Mouse (Mus musculus) heart, embryonic 11.5 days (tissue): ENCODE measurements around the gene Usp49. TPM values are rescaled to one million over a fixed set of nuclear protein-coding genes. Genes with fewer than 3 reads are reported as not detected.
A peak's percentile ranks its signal among the peaks of the same experiment; 100 is the strongest.
"Not testable (repeated sequence)": the region's sequence is repeated elsewhere in the genome, so short reads cannot be mapped to it uniquely, and the experiment has no call there.

Source experiments
- ATAC-seq: fragments of 200-750 bp; cut with Nextera tagmentation; replicated peaks from 2 replicates; pipeline ENCODE4 v1.8.0; 2017; ENCODE audit warnings: moderate library complexity; ENCODE audit not compliant: insufficient number of reproducible peaks, low FRiP score, low TSS enrichment
- H3K27ac ChIP-seq: fragments of 300-500 bp; sonication (generic); 2 replicates; pipeline ENCODE4 v1.5.1; 2014; ENCODE audit warnings: mild to moderate bottlenecking, low read depth, low read length
- H3K27me3 ChIP-seq: fragments of 300-500 bp; sonication (generic); 2 replicates; pipeline ENCODE4 v1.6.1; 2014; ENCODE audit warnings: mild to moderate bottlenecking, low read length, mixed read lengths; ENCODE audit not compliant: control insufficient read depth, insufficient read depth
- H3K36me3 ChIP-seq: fragments of 300-500 bp; sonication (generic); 2 replicates; pipeline ENCODE4 v1.6.1; 2014; ENCODE audit warnings: mild to moderate bottlenecking, low read length, moderate library complexity, mixed read lengths; ENCODE audit not compliant: control insufficient read depth, insufficient read depth
- H3K4me1 ChIP-seq: fragments of 300-500 bp; sonication (generic); 2 replicates; pipeline ENCODE4 v1.6.1; 2014; ENCODE audit warnings: low read length; ENCODE audit not compliant: control insufficient read depth, insufficient read depth
- H3K4me2 ChIP-seq: fragments of 300-500 bp; sonication (generic); 2 replicates; pipeline ENCODE4 v1.6.1; 2014; ENCODE audit warnings: mild to moderate bottlenecking, moderate library complexity
- H3K4me3 ChIP-seq: fragments of 300-500 bp; sonication (generic); 2 replicates; pipeline ENCODE4 v1.5.1; 2014; ENCODE audit warnings: low read depth, low read length
- H3K9ac ChIP-seq: fragments of 300-500 bp; sonication (generic); 2 replicates; pipeline ENCODE4 v1.6.1; 2014; ENCODE audit warnings: mild to moderate bottlenecking, low read depth, low read length, moderate library complexity
- H3K9me3 ChIP-seq: fragments of 300-500 bp; sonication (generic); replicated peaks from 2 replicates; pipeline ENCODE4 v1.6.1; 2016; ENCODE audit warnings: low read length; ENCODE audit not compliant: control insufficient read depth
- WGBS: fragments of 180-500 bp; shearing (Covaris S2); extraction: QIAGEN DNeasy Blood & Tissue Kit; methylation state at CpG from one replicate; pipeline ENCODE4 v1.1.7; 2014; ENCODE audit not compliant: insufficient replicate concordance; 5-methylcytosine and 5-hydroxymethylcytosine counted together
- polyA plus RNA-seq: library from polyadenylated mRNA; unstranded; fragments of >200 nt; fragmentation: Nextera tagmentation; extraction: Ambion mirVana; gene quantifications from 2 replicates; pipeline ENCODE4 v1.2.1, GENCODE M21; 2014

Usp49 gene
- polyA plus RNA-seq, 1 experiment from 2014 or later: 3.7 TPM

DNA sequence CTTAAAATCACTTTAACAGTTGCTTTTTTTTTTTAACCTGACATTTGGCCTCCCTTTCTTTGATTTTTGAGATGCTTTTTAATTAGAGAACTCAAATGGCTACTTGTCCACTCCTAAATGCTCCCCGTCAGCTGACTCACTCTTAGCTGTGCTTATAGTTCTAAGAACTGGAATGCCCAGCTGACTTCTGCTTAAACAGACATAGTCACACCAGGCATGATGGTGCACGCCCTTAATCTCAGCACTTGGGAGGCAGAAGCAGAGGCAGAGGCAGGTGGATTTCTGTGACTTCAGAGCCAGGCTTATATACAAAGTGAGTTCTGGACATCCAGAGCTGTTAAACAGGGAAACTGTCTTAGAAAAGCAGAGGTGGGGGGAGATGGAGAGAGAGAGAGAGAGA is 21.5 kb downstream of the Usp49 start:
- Histone ChIP-seq H3K36me3 (no peaks in the 10 kb centered on the region), H3K27me3 (no peaks in the 10 kb centered on the region), H3K9me3 (no peaks in the 10 kb centered on the region), H3K9ac (no peak overlapping the region), H3K4me2 (no peak overlapping the region), H3K4me3 (no peak overlapping the region), H3K4me1 (no peaks in the 10 kb centered on the region), H3K27ac (no peak overlapping the region)
- no peak for ATAC-seq
- 81% methylated on average over 2 of the region's 2 CpGs for WGBS

DNA sequence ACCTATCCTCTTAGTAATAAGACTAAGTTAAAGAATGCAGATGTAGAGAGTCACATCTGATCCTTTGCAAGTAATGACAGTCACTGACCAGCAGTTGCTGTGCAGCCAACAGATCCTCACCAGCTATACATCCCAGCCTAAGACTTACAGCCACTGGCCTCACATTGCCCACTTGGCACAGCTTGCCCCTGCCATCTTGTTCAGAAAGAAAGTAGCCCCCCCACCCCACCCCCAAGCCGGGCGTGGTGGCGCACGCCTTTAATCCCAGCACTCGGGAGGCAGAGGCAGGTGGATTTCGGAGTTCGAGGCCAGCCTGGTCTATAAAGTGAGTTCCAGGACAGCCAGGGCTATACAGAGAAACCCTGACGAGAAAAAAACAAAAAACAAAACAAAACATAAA is 23.9 kb downstream of the Usp49 start:
- WGBS: 92% methylated on average over 8 of the region's 8 CpGs
- ATAC-seq, H3K9ac ChIP-seq, H3K27ac ChIP-seq, H3K27me3 ChIP-seq, H3K36me3 ChIP-seq, H3K9me3 ChIP-seq, H3K4me2 ChIP-seq, H3K4me1 ChIP-seq, H3K4me3 ChIP-seq: not testable (repeated sequence)

DNA sequence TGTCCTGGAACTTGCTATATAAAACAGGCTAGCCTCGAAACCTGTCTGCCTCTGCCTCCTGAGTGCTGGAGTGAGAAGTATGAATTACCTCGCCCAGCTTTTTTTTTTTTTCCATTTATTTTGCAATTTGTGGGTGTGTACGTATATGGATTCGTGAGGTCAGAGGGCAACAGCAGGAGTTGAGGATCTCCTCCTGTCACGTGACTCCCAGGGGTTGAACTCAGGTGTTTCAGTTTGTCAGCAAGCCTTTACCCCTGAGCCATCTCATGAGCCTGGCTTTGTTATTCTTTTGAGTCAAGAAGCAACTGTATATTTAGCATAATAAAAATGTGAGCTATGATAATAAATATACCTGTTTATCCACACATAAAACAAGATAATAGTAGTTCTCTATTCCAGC is 25.2 kb downstream of the Usp49 start:
- H3K27me3 ChIP-seq: no peaks in the 10 kb centered on the region
- H3K9me3 ChIP-seq: no peaks in the 10 kb centered on the region
- ATAC-seq: no peak
- no peak overlapping the region for H3K9ac ChIP-seq
- H3K36me3 ChIP-seq: no peaks in the 10 kb centered on the region
- H3K4me3 ChIP-seq: no peak overlapping the region
- no peaks in the 10 kb centered on the region for H3K4me1 ChIP-seq
- H3K27ac ChIP-seq: no peak overlapping the region
- H3K4me2 ChIP-seq: no peak overlapping the region
- WGBS: 81% methylated on average over 5 of the region's 5 CpGs

DNA sequence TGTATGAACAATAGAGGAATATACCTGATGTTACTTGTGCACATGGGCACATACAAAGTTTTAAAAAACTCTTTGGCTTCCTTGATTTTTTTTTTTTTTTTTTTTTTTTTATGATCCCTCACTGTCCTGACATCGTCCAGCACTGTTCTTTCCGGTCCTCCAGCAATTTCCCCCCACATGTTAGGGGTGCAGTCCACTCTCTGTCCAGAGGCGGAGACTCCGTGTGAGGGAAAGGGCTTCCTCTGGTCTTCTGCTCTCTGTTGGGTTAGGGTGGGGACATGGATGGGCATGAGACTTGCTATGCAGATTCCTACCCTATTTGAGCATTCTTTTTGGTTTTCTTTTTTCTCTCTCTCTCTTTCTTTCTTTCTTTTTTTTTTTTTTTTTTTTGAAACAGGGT is 27.4 kb downstream of the Usp49 start:
- ATAC-seq: no peak
- Histone ChIP-seq H3K4me1 (no peaks in the 10 kb centered on the region), H3K4me2 (no peak overlapping the region), H3K4me3 (no peak overlapping the region), H3K27ac (no peak overlapping the region), H3K9ac (no peak overlapping the region), H3K27me3 (no peaks in the 10 kb centered on the region), H3K9me3 (no peaks in the 10 kb centered on the region), H3K36me3 (no peaks in the 10 kb centered on the region)
- WGBS: 83% methylated on average over 4 of the region's 4 CpGs

DNA sequence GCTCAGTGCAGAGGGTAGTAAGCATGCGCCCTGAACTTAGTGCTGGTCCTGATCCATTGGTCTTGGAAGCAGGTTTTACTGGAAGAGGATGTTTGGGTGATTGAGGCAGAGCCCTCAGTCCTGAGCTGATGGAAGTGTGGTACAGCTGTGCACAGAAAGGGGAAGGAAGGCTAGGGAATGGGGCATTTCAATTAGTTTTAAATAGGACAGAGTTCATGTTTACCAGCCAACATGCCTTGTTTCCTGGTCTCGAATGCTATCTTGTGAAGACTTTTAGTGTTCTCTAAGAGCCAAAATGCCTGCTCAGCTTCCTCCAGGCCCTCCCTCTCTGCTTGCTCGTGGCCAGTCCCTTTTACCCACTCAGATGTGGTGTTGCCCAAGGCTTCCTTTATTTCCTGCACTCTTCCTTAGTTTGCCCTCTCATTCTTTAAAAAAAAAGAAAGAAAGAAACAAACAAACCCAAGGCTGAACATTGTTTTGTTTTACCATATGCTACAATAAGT is 28.3 kb downstream of the Usp49 start:
- 78% methylated on average over 3 of the region's 3 CpGs for WGBS
- ATAC-seq: no peak
- Histone ChIP-seq H3K4me2 (no peak overlapping the region), H3K9me3 (no peaks in the 10 kb centered on the region), H3K36me3 (no peaks in the 10 kb centered on the region), H3K27ac (no peak overlapping the region), H3K4me3 (no peak overlapping the region), H3K9ac (no peak overlapping the region), H3K27me3 (no peaks in the 10 kb centered on the region), H3K4me1 (no peaks in the 10 kb centered on the region)

DNA sequence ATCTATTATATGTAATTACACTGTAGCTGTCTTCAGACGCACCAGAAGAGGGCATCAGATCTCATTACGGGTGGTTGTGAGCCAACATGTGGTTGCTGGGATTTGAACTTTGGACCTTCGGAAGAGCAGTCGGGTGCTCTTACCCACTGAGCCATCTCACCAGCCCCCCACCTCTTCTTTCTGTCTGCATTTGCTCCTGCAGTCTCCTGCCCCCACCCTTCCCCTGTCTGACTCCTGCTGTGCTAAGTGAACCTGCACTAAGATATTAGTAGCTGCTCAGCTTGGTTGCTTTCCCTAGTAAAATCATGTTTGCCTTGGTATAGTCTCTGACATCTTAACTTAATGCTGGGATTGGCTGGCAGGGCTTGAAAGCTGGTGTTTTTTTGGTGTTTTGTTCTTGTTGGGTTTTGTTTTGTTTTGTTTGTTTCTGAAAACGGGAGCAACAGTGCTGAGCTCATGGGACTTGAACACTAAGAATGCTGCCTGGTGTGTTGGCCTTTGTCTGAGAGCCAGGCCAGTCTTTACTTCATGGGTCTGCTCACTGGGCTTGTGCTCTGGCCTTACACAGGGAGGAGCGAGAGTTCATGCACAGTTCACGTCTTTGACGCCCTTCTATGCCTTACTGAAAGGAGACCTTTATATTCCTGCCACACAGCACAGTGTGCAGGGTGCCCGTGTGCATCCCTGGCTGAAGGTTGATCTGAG is 32.7 kb downstream of the Usp49 start:
- 68% methylated on average over 9 of the region's 9 CpGs for WGBS
- H3K27me3 ChIP-seq: no peaks in the 10 kb centered on the region
- no peak overlapping the region for H3K4me3 ChIP-seq
- ATAC-seq: no peak
- no peak overlapping the region for H3K4me2 ChIP-seq
- H3K9me3 ChIP-seq: no peaks in the 10 kb centered on the region
- H3K9ac ChIP-seq: no peak overlapping the region
- no peaks in the 10 kb centered on the region; the same call in 1 of the 2 replicates for H3K36me3 ChIP-seq
- no peaks in the 10 kb centered on the region for H3K4me1 ChIP-seq
- no peak overlapping the region for H3K27ac ChIP-seq

DNA sequence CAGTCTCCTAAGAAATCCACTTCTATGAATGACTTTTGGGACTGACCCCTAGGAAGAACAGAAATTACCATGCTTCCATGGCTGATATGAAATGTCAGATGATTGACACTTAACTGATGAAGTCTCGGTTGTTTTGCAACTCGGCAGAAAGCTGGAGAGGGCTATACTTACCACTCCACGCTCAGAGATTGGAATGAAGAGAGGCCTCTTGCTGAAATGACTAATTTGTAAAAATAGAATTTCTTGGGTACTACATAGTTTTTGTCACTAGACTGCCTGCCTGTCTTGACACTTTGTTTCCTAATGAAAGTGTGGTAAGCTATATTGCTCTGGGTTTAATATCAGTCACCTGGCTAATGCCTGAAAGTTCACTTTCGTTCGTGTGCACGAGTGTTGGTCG is 34.0 kb downstream of the Usp49 start:
- H3K4me1 ChIP-seq: no peaks in the 10 kb centered on the region
- 81% methylated on average over 7 of the region's 7 CpGs for WGBS
- ATAC-seq: no peak

DNA sequence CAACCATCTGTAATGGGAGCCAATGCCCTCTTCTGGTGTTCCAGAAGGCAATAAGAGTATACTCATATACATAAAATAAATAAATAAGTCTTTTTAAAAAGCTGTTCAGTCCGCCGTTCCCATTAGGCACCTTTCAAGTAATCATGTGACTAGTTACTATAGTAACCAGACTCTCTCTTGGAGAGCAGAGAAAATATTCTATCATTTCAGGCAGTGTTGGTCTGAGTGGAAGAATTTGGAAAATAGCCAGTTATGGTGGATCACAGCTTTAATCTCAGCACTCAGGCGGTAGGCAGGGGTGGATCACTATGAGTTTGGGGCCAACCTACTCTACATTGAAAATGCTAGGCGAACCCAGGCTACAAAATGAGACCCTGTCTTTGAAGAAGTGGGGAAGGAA is 38.7 kb downstream of the Usp49 start:
- ATAC-seq: no peak
- Histone ChIP-seq H3K4me3 (no peak overlapping the region), H3K9ac (no peak overlapping the region), H3K9me3 (no peaks in the 10 kb centered on the region), H3K27ac (no peak overlapping the region), H3K4me2 (no peak overlapping the region), H3K36me3 (no peaks in the 10 kb centered on the region; the same call in 1 of the 2 replicates), H3K27me3 (peaks cover 11% of the 10 kb centered on the region), H3K4me1 (peaks cover 10% of the 10 kb centered on the region)
- 84% methylated on average over 4 of the region's 4 CpGs for WGBS

More for the DNA sequence above, 34.0 kb downstream of the Usp49 start:
- no peaks in the 10 kb centered on the region; the same call in 1 of the 2 replicates for H3K36me3 ChIP-seq
- H3K9me3 ChIP-seq: no peaks in the 10 kb centered on the region
- H3K4me2 ChIP-seq: no peak overlapping the region
- H3K27me3 ChIP-seq: no peaks in the 10 kb centered on the region
- H3K9ac ChIP-seq: no peak overlapping the region
- H3K27ac ChIP-seq: no peak overlapping the region
- H3K4me3 ChIP-seq: no peak overlapping the region

DNA sequence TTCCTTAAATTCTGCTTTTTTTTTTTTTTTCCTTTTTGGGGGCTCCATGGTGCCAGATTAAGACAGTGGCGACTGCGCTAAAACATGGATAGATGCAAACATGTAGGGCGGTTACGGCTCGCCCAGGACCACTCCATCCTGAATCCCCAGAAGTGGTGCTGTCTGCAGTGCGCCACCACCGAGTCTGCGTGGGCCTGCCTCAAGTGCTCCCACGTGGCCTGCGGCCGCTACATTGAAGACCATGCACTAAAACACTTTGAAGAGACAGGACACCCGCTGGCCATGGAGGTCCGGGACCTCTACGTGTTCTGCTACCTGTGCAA is 41.5 kb downstream of the Usp49 start:
- WGBS: 10% methylated on average over 14 of the region's 14 CpGs
- Histone ChIP-seq H3K4me1 (peaks cover 10% of the 10 kb centered on the region), H3K4me3 (peak overlapping the region; percentile 49), H3K9ac (peak overlapping the region; percentile 68; the same call in 1 of the 2 replicates), H3K27ac (no peak overlapping the region), H3K4me2 (peak overlapping the region; percentile 96), H3K27me3 (peaks cover 11% of the 10 kb centered on the region), H3K9me3 (no peaks in the 10 kb centered on the region), H3K36me3 (no peaks in the 10 kb centered on the region)
- no peak for ATAC-seq
